Mouse (Mus musculus) telencephalon, adult 2 months (tissue): Measurements from ENCODE around the gene Gm20878.
"Not testable (repeated sequence)": the region's sequence is repeated elsewhere in the genome, so short reads cannot be mapped to it uniquely, and the experiment has no call there.

Experiments used
- DNase-seq: peaks from one replicate; pipeline ENCODE4 v3.0.0-alpha.2; 2011; ENCODE audit warnings: low read depth, low spot score

Gene Gm20878

GRCm38 (mm10) chr4:41941272-41941671 lies at the start of gene Gm20878:
Gm20878 (plus strand) TSS chr4:41941572.
- not testable (repeated sequence) for DNase-seq

GRCm38 (mm10) chr4:41903310-41903709 lies 38.1 kb upstream of the Gm20878 start, which contains the start of gene Gm21541:
Gm21541 (plus strand) TSS chr4:41903610.
- not testable (repeated sequence) for DNase-seq

GRCm38 (mm10) chr4:41965758-41966157 lies 24.4 kb downstream of the Gm20878 start, which contains the start of gene Fam205a4:
Fam205a4 (plus strand) TSS chr4:41966058.
- DNase-seq: not testable (repeated sequence)
